Mouse (Mus musculus): ENCODE measurements around the gene Gpm6b.
A peak's percentile ranks its signal among the peaks of the same experiment; 100 is the strongest.

The Gpm6b gene

DNA sequence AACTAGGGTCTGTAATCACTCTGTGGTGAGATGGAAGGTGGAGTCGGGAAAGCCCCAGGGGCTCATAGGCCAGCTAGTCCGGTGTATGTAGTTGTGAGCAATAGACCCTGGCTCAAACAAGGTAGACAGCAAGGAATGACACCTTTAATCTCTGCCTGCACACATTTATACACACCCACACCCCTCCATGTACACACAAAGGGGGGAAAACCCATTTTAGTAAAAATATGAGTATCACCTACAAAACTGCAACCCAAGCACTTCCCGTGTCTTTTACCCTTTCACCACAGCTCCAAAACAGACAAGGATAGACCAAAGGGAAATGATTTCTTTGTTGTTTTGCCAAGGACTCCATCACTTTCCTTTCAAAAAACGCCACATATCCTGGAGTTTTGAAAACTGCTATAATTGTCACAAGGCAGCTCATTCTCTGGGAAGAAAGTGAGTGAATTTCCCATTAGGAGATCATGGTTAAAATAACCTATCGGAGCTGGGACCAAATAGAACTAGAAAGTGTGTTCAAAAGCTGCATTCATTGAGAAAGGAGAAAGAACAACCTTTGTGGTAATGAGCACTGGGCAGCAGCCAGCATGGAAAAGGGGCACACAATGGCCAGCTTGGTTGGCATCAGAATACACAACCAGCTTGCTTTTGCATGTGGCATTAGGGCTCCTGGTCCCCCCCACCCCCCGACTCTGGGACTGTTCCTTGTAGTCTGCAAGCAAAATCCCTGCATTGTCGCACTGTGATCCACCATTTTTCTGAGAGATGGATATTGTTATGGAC lies 68.9 kb downstream of the Gpm6b start:
- no peak for DNase-seq

DNA sequence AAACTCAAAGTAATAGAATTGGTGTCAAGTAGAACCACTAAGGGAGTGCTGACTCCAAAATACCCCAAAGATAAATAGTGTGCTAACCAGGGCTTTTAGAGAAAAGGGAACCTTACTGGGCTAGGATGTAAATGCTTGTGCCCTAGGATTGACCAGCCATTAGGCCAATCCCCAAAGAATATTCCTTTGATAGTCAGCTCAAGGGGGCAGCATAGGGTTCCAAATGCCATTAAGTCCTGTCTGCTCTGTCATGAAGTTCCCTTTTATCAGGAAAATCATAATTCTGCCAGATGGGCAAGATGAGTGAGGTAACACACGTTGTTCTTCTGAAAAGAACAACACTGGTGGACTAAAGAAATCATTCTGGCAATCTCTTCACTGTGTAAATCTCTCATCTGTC lies 70.1 kb downstream of the Gpm6b start:
- peak; percentile 55 for DNase-seq

DNA sequence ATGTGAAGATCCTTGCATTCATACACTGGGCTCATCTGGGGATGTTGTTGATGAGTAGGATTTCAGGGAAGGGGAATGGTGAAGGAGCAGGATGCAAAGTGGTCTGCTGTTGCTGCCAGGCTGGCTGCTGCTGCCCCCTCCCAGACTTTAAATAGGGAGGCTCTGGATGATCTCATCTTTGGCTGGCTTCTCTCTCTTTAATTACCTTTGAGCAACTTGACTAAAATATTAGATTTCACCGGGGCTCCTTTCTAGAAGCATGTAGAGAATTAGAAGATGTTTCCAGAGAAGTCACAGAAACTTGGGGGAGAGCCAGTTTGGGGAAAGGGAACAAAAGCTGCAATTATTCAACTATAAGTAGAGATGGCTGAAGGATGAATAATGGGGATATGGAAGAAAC lies 76.5 kb downstream of the Gpm6b start:
- DNase-seq = no peak

DNA sequence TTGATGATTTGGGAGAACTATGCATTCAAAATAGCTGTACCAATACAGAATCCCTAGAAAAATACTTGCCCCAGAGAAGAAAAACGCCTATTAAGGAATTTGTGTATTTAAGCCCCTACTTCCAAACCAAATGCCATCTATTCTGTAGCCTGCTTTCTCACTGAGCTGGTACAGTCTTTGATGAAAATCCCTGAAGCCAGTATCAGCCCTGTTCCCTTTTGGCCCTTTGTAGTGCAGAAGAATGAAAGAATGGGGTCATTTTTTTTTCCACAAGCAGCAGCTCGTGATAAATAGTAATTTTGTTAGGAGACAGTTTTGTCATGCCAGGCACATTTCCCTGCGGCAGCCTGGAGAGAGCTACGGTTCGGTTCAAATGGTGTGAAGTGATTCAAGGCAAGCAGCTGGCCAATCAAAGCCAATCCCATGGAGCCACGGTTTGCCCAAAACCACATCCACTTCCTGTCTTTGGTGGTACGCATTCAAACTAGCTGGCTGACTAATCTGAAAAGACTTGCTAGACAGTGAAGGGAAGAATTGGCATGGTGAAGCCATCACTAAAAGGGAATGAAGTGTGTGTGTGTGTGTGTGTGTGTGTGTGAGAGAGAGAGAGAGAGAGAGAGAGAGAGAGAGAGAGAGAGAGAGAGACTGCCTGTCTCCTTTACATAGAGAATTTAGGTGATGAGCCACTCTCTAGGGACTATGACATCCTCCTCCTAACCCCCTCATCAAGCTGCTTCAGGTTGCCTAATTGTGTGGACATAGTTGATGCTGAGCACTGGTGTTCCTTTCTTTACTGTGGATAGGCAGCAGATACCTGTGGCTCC lies 78.1 kb downstream of the Gpm6b start:
- no peak for DNase-seq

DNA sequence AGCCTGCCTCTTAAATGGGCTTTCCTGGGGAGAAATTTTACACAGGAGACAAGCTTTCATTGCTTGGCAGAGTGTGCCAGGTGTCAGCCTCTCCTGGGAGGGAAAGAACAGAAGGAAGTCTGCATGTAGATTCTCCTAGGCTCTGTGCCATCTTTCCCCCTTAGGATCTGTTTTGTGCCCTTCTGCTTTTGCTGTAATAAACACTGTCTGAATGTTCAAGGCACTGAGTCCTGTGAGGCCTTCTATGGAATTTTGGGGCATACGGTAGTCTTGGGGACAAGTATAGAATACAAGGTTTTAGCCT lies 78.6 kb downstream of the Gpm6b start:
- DNase-seq = no peak

DNA sequence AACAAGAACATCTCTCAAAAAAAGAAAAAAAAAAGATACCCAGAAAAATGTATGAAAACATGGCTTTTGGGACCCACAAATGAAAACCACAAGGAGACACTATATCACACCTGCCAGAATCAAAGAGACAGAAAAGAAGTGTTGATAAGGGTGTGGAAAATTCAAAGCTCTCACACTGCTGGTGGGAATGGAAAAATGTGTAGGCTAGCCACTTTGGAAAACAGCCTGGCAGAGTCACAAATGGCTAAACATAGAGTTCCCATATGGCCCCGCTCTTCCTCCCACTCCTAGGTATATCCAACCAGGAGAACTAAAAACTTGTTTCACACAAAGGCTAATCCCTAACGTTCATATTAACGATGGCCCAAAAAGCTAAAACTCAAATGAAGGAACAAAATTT lies 84.5 kb downstream of the Gpm6b start:
- DNase-seq = no peak

DNA sequence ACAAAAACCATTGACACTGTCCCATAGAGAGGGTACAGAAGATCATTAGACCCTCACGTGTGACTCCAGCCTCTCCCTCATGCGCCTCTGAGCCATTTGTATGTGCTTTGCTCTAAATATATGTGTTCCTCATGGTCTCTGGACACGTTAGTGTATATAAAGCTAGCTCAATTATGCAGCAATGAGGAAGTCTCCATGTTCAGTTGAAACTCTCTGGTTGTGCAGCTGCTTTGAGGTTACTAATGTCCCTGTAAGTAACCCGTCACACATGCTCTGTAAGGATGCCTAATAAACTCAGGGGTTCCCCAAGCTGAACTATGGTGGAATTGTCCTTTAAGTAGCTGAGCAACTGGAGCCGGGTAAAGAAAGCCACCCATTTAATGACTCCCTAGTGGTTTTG lies 88.9 kb downstream of the Gpm6b start:
- DNase-seq = no peak

DNA sequence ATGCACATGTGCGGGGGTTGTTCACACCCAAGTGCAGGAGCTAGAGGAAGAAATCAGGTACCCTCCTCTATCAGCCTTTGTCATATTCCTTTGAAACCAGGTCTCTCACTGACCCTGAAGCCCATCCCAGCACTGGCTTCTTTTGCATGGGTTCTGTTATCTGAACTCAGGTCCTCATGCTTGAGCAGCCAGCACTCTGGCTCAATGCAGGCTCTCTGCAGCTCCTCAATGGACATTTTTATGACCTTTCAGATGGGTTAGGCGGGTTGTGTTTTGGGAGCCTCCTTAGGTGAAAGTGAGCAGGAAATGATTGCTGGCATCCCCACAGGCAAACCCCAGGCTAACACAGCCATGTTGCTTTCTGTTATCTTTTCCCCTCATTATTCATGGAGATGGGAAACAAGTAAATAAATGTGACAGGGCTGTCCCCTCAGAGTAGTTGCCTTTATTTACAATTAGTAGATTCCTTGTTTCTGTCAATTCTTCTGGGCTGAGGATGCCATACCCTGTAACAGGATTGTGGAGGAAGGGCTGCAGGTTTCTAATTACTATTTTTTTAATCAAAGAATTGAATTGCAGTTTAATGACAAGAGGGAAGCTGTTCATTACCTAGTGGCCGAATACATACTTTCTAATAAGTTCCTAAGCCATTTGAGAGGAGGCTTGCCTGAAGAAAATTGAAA lies 89.6 kb downstream of the Gpm6b start:
- DNase-seq = no peak

DNA sequence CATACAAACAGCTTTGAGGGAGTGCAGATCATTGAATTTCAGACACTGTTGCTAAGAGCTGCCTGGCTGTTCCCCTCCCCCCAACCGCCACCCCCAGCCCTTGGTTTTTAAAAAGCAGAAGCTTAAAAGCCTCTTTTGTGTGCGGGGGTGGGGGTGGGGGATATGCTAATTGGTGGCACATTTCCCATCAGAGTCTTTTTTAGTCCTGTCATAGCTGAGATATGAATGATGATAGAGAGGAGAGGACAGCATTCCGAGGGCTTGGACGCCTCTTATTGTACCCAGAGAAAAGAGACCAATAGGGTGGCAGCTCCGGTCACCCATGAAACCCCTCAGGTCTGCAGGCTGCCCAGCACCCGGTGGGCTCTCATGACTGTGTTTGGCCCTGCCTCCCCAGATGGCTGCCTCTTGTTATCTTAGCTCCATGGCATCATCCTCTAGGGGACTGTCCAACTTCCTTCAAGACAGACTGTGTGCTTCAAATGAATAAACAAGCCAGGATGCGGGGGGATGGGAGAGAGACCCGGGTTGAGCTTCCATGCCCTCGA lies 90.3 kb downstream of the Gpm6b start:
- peak; percentile 42 for DNase-seq

DNA sequence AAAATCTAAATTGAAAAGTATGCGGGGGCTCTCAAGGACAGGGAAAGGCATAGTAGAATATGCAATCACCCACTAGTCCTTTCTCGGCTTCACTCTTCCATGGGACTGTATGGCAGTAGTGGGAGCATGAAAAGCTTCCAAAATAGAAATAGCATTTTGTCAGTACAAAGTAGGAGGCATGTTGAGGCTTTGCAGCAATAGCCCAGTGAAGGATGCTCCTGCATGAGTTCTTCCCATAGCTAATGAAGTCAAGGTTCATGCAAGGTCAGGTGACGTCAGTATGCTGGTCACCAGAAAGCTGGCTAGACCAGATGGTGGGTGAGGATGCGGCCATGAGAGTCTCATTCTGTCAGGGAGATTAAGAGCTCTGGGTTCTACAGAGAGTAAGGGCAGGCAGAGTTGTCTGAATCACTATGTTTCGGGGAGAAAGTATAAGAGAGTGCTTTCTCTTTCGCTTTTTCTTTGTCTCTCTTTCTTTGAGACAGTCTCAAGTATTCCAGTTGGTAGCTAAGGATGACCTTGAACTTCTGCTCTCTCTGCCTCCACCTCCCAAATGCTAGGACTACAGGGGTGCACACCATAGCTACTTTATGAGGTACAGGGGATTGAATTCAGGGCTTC lies 95.9 kb downstream of the Gpm6b start:
- DNase-seq = no peak

DNA sequence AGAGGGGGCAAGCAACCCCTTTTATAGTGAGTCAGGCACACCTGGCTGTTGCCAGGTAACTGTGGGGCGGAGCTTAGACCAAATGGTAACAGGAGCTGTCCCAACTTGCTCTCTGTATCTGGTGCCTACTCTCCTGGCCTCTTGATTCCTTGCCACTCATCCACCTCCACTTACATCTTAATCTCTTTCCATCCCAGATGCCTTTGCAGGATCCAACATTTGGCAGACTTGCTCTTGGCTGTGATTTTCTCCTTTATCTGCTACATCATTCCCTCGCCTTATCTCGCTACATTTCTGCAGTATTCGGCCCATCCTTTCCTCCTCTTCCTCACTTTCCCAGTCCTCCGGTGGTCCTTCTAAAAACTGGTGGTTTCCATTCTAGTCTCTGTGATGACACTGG lies 99.6 kb downstream of the Gpm6b start:
- no peak for DNase-seq

DNA sequence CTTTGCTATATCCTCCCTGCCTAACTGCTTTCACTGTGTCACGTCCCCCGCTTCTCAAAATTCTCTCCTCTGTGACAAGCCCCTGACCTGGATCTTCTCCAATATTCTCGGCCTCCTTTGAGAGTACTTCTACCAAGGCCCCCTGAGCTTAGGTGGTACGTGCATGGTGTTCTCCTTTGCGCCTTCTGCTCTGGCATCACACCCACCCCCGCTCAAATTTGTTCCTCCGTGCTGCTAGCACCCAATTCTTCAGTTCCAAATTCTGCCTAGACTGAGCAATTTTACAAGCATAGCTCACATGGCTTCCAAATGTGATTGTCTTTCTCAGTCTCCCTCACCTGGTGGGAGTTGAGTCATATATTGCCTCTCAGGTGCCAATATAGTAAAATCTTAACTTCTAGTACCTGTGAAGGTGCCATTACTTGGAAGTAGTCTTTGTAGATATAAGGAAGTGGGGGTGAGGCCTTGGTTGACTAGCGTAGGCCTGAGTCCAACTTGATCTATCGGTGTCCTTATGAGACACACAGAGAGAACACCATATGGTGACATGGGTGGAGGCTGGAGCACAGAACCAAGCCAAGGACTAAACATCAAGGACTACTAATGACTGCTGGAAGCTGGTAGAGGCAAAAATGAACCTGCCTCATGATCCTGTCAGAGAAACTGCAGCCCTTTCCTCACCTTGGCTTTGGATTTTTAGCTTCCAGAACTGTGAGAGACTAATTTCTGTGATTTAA lies 100.2 kb downstream of the Gpm6b start:
- peak; percentile 65 for DNase-seq

DNA sequence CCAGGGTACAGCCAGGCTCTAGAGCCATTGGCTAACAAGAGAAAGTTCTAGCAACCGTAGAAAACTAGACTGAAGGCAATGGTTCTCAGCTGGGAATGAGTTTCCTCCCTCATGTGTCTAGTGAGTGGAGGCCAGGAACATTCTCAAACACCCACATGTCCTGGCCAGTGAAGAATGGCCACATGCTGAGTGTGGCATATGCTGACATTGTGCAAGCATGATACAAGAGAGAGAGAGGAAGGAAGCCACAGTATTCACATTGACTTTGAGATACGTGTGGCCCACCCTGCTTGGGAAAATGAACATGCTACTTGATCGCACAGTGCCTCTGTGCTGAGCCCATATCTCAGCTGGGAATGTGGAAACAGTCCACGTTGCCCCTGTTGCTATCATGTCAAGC lies 101.2 kb downstream of the Gpm6b start:
- peak; percentile 64 for DNase-seq

DNA sequence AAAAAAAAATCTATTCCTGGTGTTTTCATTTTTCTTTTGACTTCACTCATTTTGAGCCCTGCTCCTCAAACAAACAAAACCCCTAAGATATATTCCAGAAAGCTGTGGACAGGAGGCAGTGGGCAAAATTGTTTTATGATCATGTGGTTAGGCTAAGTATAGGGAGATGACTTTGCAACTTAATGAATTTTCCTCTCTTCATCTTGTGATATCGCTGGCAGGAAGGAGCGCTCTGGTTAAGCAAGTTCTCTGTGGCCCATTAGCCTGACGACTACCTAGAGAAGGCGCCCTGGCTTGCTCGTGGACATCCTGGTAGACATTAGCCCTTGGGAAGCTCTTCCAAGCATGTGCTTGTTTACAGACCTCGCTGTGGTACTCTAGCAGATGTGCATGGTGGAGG lies 103.1 kb downstream of the Gpm6b start:
- DNase-seq = no peak

DNA sequence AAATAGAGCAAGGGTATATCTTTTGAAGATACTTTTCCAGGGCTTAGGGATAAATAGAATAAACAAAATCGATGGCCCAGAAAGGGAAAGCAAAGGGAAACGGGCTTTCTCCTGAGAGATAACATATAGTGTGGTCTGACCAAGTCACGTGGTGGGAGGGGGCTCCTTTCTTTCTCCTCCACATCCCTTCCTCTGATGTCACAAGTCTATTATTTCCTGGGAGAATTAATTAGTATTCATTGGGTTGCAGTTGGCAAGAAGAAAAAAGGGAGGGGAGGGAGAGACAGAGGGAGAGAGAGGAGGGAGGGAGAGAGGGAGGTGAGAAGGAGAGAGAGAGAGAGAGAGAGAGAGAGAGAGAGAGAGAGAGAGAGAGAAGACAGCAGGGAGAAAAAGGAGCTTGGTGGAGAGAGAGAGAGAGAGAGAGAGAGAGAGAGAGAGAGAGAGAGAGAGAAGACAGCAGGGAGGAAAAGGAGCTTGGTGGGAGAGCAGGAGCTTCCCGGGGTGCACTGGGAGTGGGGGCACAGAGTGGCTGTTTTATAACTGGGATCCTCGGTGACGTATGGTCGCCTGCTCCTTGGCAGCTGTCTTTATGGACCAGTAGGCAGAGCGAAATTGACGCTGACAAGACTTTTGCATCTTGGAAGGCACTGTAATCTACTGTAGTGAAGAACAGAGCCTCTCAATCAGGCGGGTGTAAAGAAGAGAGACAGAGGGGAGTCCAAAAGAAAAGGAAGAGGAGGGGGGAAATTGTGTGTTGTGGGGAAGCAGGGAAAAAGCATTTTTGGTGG lies 105.7 kb downstream of the Gpm6b start:
- DNase-seq = peak; percentile 73

DNA sequence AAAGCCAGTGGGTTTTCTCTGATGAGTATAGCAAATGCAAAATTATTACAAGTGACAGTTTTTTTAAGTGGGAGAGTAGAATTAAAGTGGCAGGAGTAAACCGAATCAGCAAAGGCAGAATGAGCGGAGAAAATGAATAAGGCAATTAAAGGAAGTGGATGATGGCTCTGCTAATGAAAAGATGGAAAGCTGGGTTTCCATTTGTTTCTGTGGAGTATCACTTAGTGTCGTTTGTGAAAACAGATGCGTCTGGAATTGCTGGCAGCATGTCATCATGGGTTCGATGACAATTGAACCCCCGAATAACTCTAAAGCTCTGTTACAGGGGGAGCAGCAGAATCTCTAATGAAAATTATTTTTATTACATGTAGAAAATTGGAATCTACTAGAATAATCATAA lies 109.4 kb downstream of the Gpm6b start:
- no peak for DNase-seq

DNA sequence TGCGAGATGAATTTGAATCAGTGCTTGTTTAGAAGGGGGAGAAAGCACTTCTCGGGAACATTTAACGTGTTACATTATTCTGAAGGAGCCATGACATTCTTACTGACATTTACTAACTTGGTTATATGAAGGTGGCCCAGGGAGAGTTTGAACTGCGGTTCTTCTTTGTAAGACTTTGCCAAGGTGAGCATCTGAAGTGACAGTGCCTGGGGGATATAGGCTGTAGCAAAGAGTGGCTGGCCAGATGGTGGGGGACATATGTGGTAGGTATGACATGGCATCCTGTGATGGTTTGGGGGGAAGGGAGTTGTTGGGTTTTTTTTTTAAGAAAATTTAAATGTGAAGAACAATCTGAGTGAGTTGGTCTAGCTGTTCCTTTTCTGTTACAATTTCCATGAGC lies 109.9 kb downstream of the Gpm6b start:
- DNase-seq = no peak

DNA sequence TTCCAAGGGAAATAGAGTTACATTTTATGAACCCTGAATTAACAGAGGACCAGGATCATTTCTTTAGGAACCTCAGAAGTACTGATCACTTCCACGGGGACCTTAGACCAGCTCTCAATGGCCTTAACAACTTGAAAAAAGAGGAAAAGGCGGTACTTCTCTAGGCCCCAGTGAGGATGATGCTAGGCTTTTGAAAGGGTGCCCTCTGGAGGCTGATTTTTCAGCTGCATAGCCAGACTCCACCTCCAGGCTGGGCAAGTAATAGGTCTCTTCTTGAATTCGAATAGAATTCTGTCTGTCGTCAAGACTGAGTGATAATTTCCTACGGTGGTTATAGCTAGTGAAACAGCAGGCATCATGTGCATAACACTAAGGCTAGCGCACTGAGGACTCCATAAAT lies 113.1 kb downstream of the Gpm6b start:
- DNase-seq = peak; percentile 70

DNA sequence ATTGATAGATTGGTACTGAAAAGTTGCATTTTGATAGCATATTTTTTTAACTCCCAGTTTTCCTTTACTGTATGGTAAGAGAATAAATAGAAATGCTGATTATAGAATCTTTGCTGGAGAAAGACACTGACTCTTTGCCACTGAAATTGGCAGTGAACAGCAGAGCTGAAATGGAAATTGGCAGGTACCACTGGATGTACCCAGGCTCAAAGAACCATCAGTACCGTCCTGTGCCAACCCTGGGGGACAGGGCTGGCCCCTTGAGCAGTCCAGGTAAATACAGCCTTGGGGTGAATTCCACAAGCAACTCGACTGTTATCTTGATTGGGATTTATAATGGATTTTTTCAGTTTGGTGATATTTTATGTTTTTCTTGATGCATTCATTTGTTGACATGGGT lies 114.7 kb downstream of the Gpm6b start:
- DNase-seq = no peak

DNA sequence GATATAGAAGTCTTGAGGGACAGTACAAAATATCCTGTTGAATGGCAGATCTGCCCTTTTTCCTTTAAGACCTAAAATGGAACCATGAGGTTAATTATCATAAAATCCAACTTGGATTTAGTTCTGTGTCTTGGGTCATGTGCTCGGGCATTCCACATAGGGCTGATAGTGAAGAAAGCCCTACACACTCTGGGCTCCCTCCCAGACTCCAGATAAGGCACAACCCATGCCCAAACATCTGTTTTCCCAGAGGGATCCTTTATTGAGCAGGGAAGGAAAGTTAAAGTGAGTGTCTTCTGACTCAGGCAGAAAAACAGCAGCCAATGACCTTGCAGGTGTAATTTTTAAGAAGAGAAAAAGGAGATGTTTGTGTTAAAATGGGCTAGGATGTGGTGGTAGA lies 116.2 kb downstream of the Gpm6b start:
- DNase-seq = no peak

DNA sequence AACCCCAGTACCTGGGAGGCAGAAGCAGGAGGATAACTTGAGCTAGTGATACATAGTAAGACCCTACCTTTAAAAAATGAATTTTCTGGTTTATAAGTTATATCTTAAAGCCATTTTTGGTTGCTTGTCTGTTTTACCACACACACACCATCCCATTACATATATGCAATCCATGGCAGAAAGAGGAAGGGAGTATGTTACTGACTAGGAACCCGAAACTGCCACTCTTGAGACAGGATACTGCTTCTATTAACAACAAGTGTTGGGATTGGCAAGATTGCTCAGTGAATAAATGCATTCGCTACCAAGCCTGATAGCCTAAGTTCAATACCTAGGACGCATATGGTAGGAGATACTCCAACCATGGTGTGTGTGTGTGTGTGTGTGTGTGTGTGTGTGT lies 117.6 kb downstream of the Gpm6b start:
- DNase-seq = no peak

DNA sequence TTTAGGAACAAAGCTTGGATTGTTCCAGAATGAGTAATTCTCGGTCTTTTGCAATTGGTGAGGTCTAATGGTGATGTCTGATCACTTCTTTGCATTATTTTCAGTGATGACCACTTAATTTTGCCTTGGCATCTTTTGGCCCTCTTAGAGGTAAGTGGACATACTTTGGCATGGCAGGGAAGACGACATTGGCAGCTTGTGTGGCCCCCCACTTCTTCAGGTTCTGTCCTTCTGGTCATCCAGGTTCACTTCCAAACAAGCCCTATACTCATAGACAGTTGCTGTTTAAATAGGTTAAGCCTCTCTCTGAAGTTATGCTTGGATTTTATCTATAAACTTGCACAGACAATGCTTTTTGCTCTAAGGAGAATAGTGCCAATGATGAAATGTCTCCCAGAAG lies 120.2 kb downstream of the Gpm6b start:
- DNase-seq = no peak
